Mouse (Mus musculus): ENCODE data around the gene Ncam1.

Ncam1 gene

GRCm38 (mm10) chr9:49672646-49673199 is 126.0 kb downstream of the Ncam1 start:
- DNase-seq: no peak

- DNase-seq: no peak
Measured at GRCm38 (mm10) chr9:49667066-49667465, 131.7 kb downstream of the Ncam1 start.

- DNase-seq: no peak
Measured at GRCm38 (mm10) chr9:49665361-49665760, 133.4 kb downstream of the Ncam1 start.

GRCm38 (mm10) chr9:49663927-49664320 is 134.8 kb downstream of the Ncam1 start:
- DNase-seq: no peak

GRCm38 (mm10) chr9:49662958-49663926 is 135.5 kb downstream of the Ncam1 start:
- DNase-seq: peak; percentile 37 to 41

GRCm38 (mm10) chr9:49661480-49661879 is 137.2 kb downstream of the Ncam1 start:
- no peak for DNase-seq

- peak; percentile 53 to 56 for DNase-seq
Measured at GRCm38 (mm10) chr9:49658381-49658856, 140.3 kb downstream of the Ncam1 start.

- DNase-seq: no peak
Measured at GRCm38 (mm10) chr9:49654470-49654869, 144.3 kb downstream of the Ncam1 start.

GRCm38 (mm10) chr9:49653478-49654245 is 145.1 kb downstream of the Ncam1 start:
- DNase-seq: no peak

- DNase-seq: no peak
Measured at GRCm38 (mm10) chr9:49644296-49644695, 154.4 kb downstream of the Ncam1 start.

- DNase-seq: peak; percentile 44
Measured at GRCm38 (mm10) chr9:49640764-49641163, 158.0 kb downstream of the Ncam1 start.

GRCm38 (mm10) chr9:49640142-49640541 is 158.6 kb downstream of the Ncam1 start:
- DNase-seq: no peak

GRCm38 (mm10) chr9:49637955-49638354 is 160.8 kb downstream of the Ncam1 start:
- no peak for DNase-seq

GRCm38 (mm10) chr9:49635668-49636326 is 162.9 kb downstream of the Ncam1 start:
- DNase-seq: no peak

- no peak for DNase-seq
Measured at GRCm38 (mm10) chr9:49632591-49632990, 166.1 kb downstream of the Ncam1 start.

- peak in 1 of 2 experiments; percentile 33 for DNase-seq
Measured at GRCm38 (mm10) chr9:49630336-49630735, 168.4 kb downstream of the Ncam1 start.

GRCm38 (mm10) chr9:49624910-49625309 is 173.8 kb downstream of the Ncam1 start:
- no peak for DNase-seq

GRCm38 (mm10) chr9:49623934-49624505 is 174.7 kb downstream of the Ncam1 start:
- DNase-seq: no peak

GRCm38 (mm10) chr9:49622928-49623676 is 175.6 kb downstream of the Ncam1 start:
- no peak for DNase-seq

- no peak for DNase-seq
Measured at GRCm38 (mm10) chr9:49621691-49622090, 177.0 kb downstream of the Ncam1 start.

- DNase-seq: peak; percentile 31 to 39
Measured at GRCm38 (mm10) chr9:49618699-49619392, 179.9 kb downstream of the Ncam1 start.

Measured in cerebellum, postnatal 36 days (tissue).